Mouse (Mus musculus): ENCODE results near the gene Cdkl3. TPM values are rescaled to one million over a fixed set of nuclear protein-coding genes. Genes with fewer than 3 reads are reported as not detected.
"Not testable (repeated sequence)": the region's sequence is repeated elsewhere in the genome, so short reads cannot be mapped to it uniquely, and the experiment has no call there.

The Cdkl3 gene
- polyA plus RNA-seq, 1 experiment from 2014 or later = 3.9 TPM

GRCm38 (mm10) chr11:52106037-52106436, 102.0 kb downstream of the Cdkl3 start:
- Histone ChIP-seq H3K4me3 (ENCODE audit: inconsistent target) (no peak overlapping the region), H3K27ac (no peak overlapping the region), H3K79me2 (ENCODE audit: inconsistent target) (peaks cover 100% of the 10 kb centered on the region), H3K36me3 (ENCODE audit: inconsistent target) (no peaks in the 10 kb centered on the region)
- 87% methylated on average over 2 of the region's 2 CpGs for WGBS (ENCODE audit: missing documents)

- no peaks in the 10 kb centered on the region for H3K36me3 ChIP-seq (ENCODE audit: inconsistent target)
- H3K27ac ChIP-seq = no peak overlapping the region
- WGBS (ENCODE audit: missing documents) = 100% methylated on average over 1 of the region's 1 CpGs
Observed at GRCm38 (mm10) chr11:52106438-52106837, 102.4 kb downstream of the Cdkl3 start.

GRCm38 (mm10) chr11:52108796-52109195, 104.8 kb downstream of the Cdkl3 start:
- 95% methylated on average over 5 of the region's 5 CpGs for WGBS (ENCODE audit: missing documents)
- Histone ChIP-seq H3K27ac (no peak overlapping the region), H3K36me3 (ENCODE audit: inconsistent target) (peaks cover 3% of the 10 kb centered on the region), H3K79me2 (ENCODE audit: inconsistent target) (peaks cover 100% of the 10 kb centered on the region), H3K4me3 (ENCODE audit: inconsistent target) (no peak overlapping the region)

More at GRCm38 (mm10) chr11:52106438-52106837, 102.4 kb downstream of the Cdkl3 start:
- peaks cover 100% of the 10 kb centered on the region for H3K79me2 ChIP-seq (ENCODE audit: inconsistent target)
- H3K4me3 ChIP-seq (ENCODE audit: inconsistent target) = no peak overlapping the region

- Histone ChIP-seq H3K36me3 (ENCODE audit: inconsistent target) (peaks cover 9% of the 10 kb centered on the region), H3K27ac (no peak overlapping the region), H3K4me3 (ENCODE audit: inconsistent target) (no peak overlapping the region), H3K79me2 (ENCODE audit: inconsistent target) (peaks cover 100% of the 10 kb centered on the region)
- WGBS (ENCODE audit: missing documents) = 78% methylated on average over 1 of the region's 1 CpGs
Observed at GRCm38 (mm10) chr11:52109421-52109820, 105.4 kb downstream of the Cdkl3 start.

GRCm38 (mm10) chr11:52115479-52115878, 111.5 kb downstream of the Cdkl3 start:
- Histone ChIP-seq H3K4me3 (ENCODE audit: inconsistent target) (no peak overlapping the region), H3K79me2 (ENCODE audit: inconsistent target) (peaks cover 95% of the 10 kb centered on the region), H3K36me3 (ENCODE audit: inconsistent target) (peaks cover 57% of the 10 kb centered on the region), H3K27ac (no peak overlapping the region)
- 95% methylated on average over 3 of the region's 3 CpGs for WGBS (ENCODE audit: missing documents)

- Histone ChIP-seq H3K79me2 (ENCODE audit: inconsistent target) (peaks cover 89% of the 10 kb centered on the region), H3K36me3 (ENCODE audit: inconsistent target) (peaks cover 63% of the 10 kb centered on the region)
- H3K4me3 ChIP-seq (ENCODE audit: inconsistent target); H3K27ac ChIP-seq: not testable (repeated sequence)
- 93% methylated on average over 5 of the region's 6 CpGs for WGBS (ENCODE audit: missing documents)
Observed at GRCm38 (mm10) chr11:52116117-52116516, 112.1 kb downstream of the Cdkl3 start.

GRCm38 (mm10) chr11:52117156-52117555, 113.1 kb downstream of the Cdkl3 start:
- no peak overlapping the region for H3K4me3 ChIP-seq (ENCODE audit: inconsistent target)
- WGBS (ENCODE audit: missing documents) = 80% methylated on average over 6 of the region's 7 CpGs

GRCm38 (mm10) chr11:52120415-52120814, 116.4 kb downstream of the Cdkl3 start:
- H3K4me3 ChIP-seq (ENCODE audit: inconsistent target) = not testable (repeated sequence)
- H3K79me2 ChIP-seq (ENCODE audit: inconsistent target) = peaks cover 46% of the 10 kb centered on the region

More at GRCm38 (mm10) chr11:52117156-52117555, 113.1 kb downstream of the Cdkl3 start:
- Histone ChIP-seq H3K27ac (no peak overlapping the region), H3K36me3 (ENCODE audit: inconsistent target) (peaks cover 73% of the 10 kb centered on the region), H3K79me2 (ENCODE audit: inconsistent target) (peaks cover 78% of the 10 kb centered on the region)

GRCm38 (mm10) chr11:52122045-52122444, 118.0 kb downstream of the Cdkl3 start:
- Histone ChIP-seq H3K27ac (no peak overlapping the region), H3K36me3 (ENCODE audit: inconsistent target) (peaks cover 72% of the 10 kb centered on the region)

More at GRCm38 (mm10) chr11:52120415-52120814, 116.4 kb downstream of the Cdkl3 start:
- H3K36me3 ChIP-seq (ENCODE audit: inconsistent target) = peaks cover 78% of the 10 kb centered on the region
- H3K27ac ChIP-seq = not testable (repeated sequence)

GRCm38 (mm10) chr11:52124468-52124867, 120.4 kb downstream of the Cdkl3 start:
- peaks cover 49% of the 10 kb centered on the region for H3K36me3 ChIP-seq (ENCODE audit: inconsistent target)
- WGBS (ENCODE audit: missing documents) = 93% methylated on average over 4 of the region's 4 CpGs
- H3K27ac ChIP-seq = no peak overlapping the region
- H3K4me3 ChIP-seq (ENCODE audit: inconsistent target) = no peak overlapping the region
- peaks cover 6% of the 10 kb centered on the region; the same call in 1 of the 2 replicates for H3K79me2 ChIP-seq (ENCODE audit: inconsistent target)

More at GRCm38 (mm10) chr11:52122045-52122444, 118.0 kb downstream of the Cdkl3 start:
- WGBS (ENCODE audit: missing documents) = 96% methylated on average over 6 of the region's 6 CpGs
- Histone ChIP-seq H3K79me2 (ENCODE audit: inconsistent target) (peaks cover 30% of the 10 kb centered on the region), H3K4me3 (ENCODE audit: inconsistent target) (no peak overlapping the region)

GRCm38 (mm10) chr11:52127169-52127568, 123.1 kb downstream of the Cdkl3 start:
- H3K4me3 ChIP-seq (ENCODE audit: inconsistent target) = no peak overlapping the region
- no peak overlapping the region for H3K27ac ChIP-seq
- no peaks in the 10 kb centered on the region for H3K79me2 ChIP-seq (ENCODE audit: inconsistent target)
- 90% methylated on average over 3 of the region's 3 CpGs for WGBS (ENCODE audit: missing documents)
- peaks cover 24% of the 10 kb centered on the region; the same call in 1 of the 2 replicates for H3K36me3 ChIP-seq (ENCODE audit: inconsistent target)

GRCm38 (mm10) chr11:52127760-52128159, 123.7 kb downstream of the Cdkl3 start:
- H3K79me2 ChIP-seq (ENCODE audit: inconsistent target) = no peaks in the 10 kb centered on the region
- H3K27ac ChIP-seq = no peak overlapping the region
- H3K36me3 ChIP-seq (ENCODE audit: inconsistent target) = peaks cover 18% of the 10 kb centered on the region; the same call in 1 of the 2 replicates
- H3K4me3 ChIP-seq (ENCODE audit: inconsistent target) = no peak overlapping the region
- 81% methylated on average over 5 of the region's 5 CpGs for WGBS (ENCODE audit: missing documents)

- WGBS (ENCODE audit: missing documents) = 85% methylated on average over 5 of the region's 5 CpGs
- Histone ChIP-seq H3K4me3 (ENCODE audit: inconsistent target) (no peak overlapping the region), H3K27ac (no peak overlapping the region)
Observed at GRCm38 (mm10) chr11:52128316-52129061, 124.5 kb downstream of the Cdkl3 start.

GRCm38 (mm10) chr11:52129171-52129570, 125.2 kb downstream of the Cdkl3 start:
- 47% methylated on average over 3 of the region's 3 CpGs for WGBS (ENCODE audit: missing documents)
- Histone ChIP-seq H3K27ac (no peak overlapping the region), H3K4me3 (ENCODE audit: inconsistent target) (no peak overlapping the region), H3K36me3 (ENCODE audit: inconsistent target) (peaks cover 11% of the 10 kb centered on the region; the same call in 1 of the 2 replicates), H3K79me2 (ENCODE audit: inconsistent target) (no peaks in the 10 kb centered on the region)

More at GRCm38 (mm10) chr11:52128316-52129061, 124.5 kb downstream of the Cdkl3 start:
- Histone ChIP-seq H3K36me3 (ENCODE audit: inconsistent target) (peaks cover 12% of the 10 kb centered on the region; the same call in 1 of the 2 replicates), H3K79me2 (ENCODE audit: inconsistent target) (no peaks in the 10 kb centered on the region)

Measured in macrophage (primary cell).